Mouse (Mus musculus): ENCODE measurements around the gene Phyhd1. TPM values are rescaled to one million over a fixed set of nuclear protein-coding genes. Genes with fewer than 3 reads are reported as not detected.

Phyhd1 gene
- total RNA-seq, 2 experiments from 2014 or later: 14.2 to 14.6 TPM

GRCm38 (mm10) chr2:30327276-30327675 is 61.3 kb downstream of the Phyhd1 start:
- no peak for DNase-seq (ENCODE audit: extremely low spot score in 1 of 2, low spot score in 2 of 2)
- intact Hi-C loops (cut with DNase I): no loop called here

- intact Hi-C loops (cut with DNase I): no loop called here
- no peak for DNase-seq (ENCODE audit: extremely low spot score in 1 of 2, low spot score in 2 of 2)
Measured at GRCm38 (mm10) chr2:30328791-30329190, 62.8 kb downstream of the Phyhd1 start.

Other genes with a start within 250 kb of the Phyhd1 start
- 10 to 100 TPM; 50.0 to 52.1 TPM for gene Wdr34, start 217.3 kb upstream of the Phyhd1 start, total RNA-seq (2021)
- gene Set, start 208.8 kb upstream of the Phyhd1 start, total RNA-seq (2021): 100 to 1,000 TPM; 219 to 220 TPM
- gene Pkn3, start 188.5 kb upstream of the Phyhd1 start, total RNA-seq (2021): 1 to 10 TPM; 1.6 TPM
- gene Zdhhc12, start 172.6 kb upstream of the Phyhd1 start, total RNA-seq (2021): 10 to 100 TPM; 16.8 to 20.8 TPM
- gene Zer1, start 141.6 kb upstream of the Phyhd1 start, total RNA-seq (2021): 100 to 1,000 TPM; 110 to 116 TPM
- 10 to 100 TPM; 60.4 to 71.5 TPM for gene Tbc1d13, start 132.5 kb upstream of the Phyhd1 start, total RNA-seq (2021)
- gene Endog, start 94.7 kb upstream of the Phyhd1 start, total RNA-seq (2021): 10 to 100 TPM; 18.6 to 23.3 TPM
- 10 to 100 TPM; 37.0 to 40.3 TPM for gene Spout1, start 87.7 kb upstream of the Phyhd1 start, total RNA-seq (2021)
- 10 to 100 TPM; 13.1 to 15.8 TPM for gene Kyat1, start 60.4 kb upstream of the Phyhd1 start, total RNA-seq (2021)
- 10 to 100 TPM; 47.8 to 51.9 TPM for gene Lrrc8a, start 28.5 kb upstream of the Phyhd1 start, total RNA-seq (2021)
- 1 to 10 TPM; 6.3 to 7.3 TPM for gene Gm28035, start 25.6 kb upstream of the Phyhd1 start, total RNA-seq (2021)
- not detected for gene Gm28038, start 14.8 kb downstream of the Phyhd1 start, total RNA-seq (2021)
- 10 to 100 TPM; 25.8 to 28.8 TPM for gene Dolk, start 20.1 kb downstream of the Phyhd1 start, total RNA-seq (2021)
- gene Nup188, start 20.2 kb downstream of the Phyhd1 start, total RNA-seq (2021): 10 to 100 TPM; 23.7 to 23.9 TPM
- 100 to 1,000 TPM; 219 to 230 TPM for gene Sh3glb2, start 93.1 kb downstream of the Phyhd1 start, total RNA-seq (2021)
- gene Miga2, start 98.0 kb downstream of the Phyhd1 start, total RNA-seq (2021): 100 to 1,000 TPM in 1 of 2 experiments, 10 to 100 TPM in 1; 95.4 to 108 TPM
- 10 to 100 TPM; 35.6 to 36.4 TPM for gene Dolpp1, start 126.1 kb downstream of the Phyhd1 start, total RNA-seq (2021)
- gene Crat, start 149.6 kb downstream of the Phyhd1 start, total RNA-seq (2021): 10 to 100 TPM; 39.7 to 40.3 TPM
- 100 to 1,000 TPM; 144 to 145 TPM for gene Ptpa, start 149.8 kb downstream of the Phyhd1 start, total RNA-seq (2021)
- 1 to 10 TPM; 7.8 to 9.8 TPM for gene Ier5l, start 208.0 kb downstream of the Phyhd1 start, total RNA-seq (2021)